In the genomic region with DNA sequence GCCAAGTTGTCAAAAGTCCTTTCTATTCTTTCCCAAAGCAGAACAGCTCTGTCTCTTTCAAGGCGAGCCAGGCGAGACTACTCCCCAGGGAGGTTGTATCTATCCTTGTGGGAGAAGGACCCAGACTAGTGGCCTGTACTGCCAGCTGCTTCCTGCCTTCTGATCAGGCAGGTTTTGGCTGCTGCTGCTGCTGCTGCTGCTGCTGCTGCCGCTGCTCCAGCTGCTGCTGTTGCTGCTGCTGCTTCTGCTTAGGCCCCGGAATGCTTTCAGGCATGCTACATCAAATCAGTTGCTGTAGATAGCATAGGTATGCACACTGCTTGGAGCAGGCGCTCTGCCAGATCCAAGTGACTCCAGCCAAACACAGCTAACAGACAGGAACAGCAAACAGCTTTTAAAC, we compare ENCODE assay signal across 10 mouse cellular contexts.
A peak's percentile ranks its signal among the peaks of the same experiment; 100 is the strongest.
DNase-seq lines count a peak whose midpoint lies in the region; ATAC-seq lines count a peak whose summit lies in the region.
"Had no signal": no experiment of that assay in that cellular context is flagged by ENCODE, and none has a peak within 500 bp of the region (broad histone marks: within the 10 kb centered on the region; RNA-seq: fewer than 3 reads in every experiment).

No protein-coding gene starts in this region.

- no peak for DNase-seq in heart, adult 9 months (ENCODE audit: low spot score in 2 of 2)
- DNase-seq in forebrain, embryonic 11.5 days (ENCODE audit: low spot score): peak; percentile 64
- peak; percentile 16 for DNase-seq in kidney, adult 9 months
- no peak for DNase-seq in thymus, postnatal 0 days (ENCODE audit: low spot score)
- DNase-seq in thymus, postnatal 36 days: no peak

- H3K4me2 ChIP-seq in heart, embryonic 11.5 days: peak overlapping the region; percentile 25
- H3K4me2 ChIP-seq in forebrain, embryonic 11.5 days (ENCODE audit: low read depth, low read length, severe bottlenecking): no peak overlapping the region
- no peak overlapping the region; the same call in 1 of the 2 replicates for H3K4me2 ChIP-seq in neural tube, embryonic 15.5 days
- no peak overlapping the region for H3K4me2 ChIP-seq in intestine, embryonic 15.5 days (replicated peaks)

- 8% methylated on average over 5 of the region's 5 CpGs for WGBS in heart, embryonic 11.5 days (ENCODE audit: insufficient replicate concordance)
- WGBS in forebrain, embryonic 11.5 days: 19% methylated on average over 5 of the region's 5 CpGs
- 13% methylated on average over 5 of the region's 5 CpGs for WGBS in neural tube, embryonic 15.5 days
- 35% methylated on average over 5 of the region's 5 CpGs for WGBS in intestine, embryonic 15.5 days

- no peaks in the 10 kb centered on the region for H3K9me3 ChIP-seq in heart, embryonic 11.5 days (replicated peaks; ENCODE audit: control insufficient read depth, low read length)
- no peaks in the 10 kb centered on the region for H3K9me3 ChIP-seq in forebrain, embryonic 11.5 days (ENCODE audit: control insufficient read depth, low read length)
- no peaks in the 10 kb centered on the region for H3K9me3 ChIP-seq in neural tube, embryonic 15.5 days (replicated peaks)
- no peaks in the 10 kb centered on the region for H3K9me3 ChIP-seq in intestine, embryonic 15.5 days
- H3K9me3 ChIP-seq: embryonic facial prominence, embryonic 15.5 days had no signal

- H3K4me1 ChIP-seq in heart, embryonic 11.5 days (ENCODE audit: control insufficient read depth, insufficient read depth, low read length): peaks cover 14% of the 10 kb centered on the region; the same call in 1 of the 2 replicates
- peaks cover 6% of the 10 kb centered on the region; the same call in 1 of the 2 replicates for H3K4me1 ChIP-seq in forebrain, embryonic 11.5 days (replicated peaks; ENCODE audit: control insufficient read depth, insufficient read depth, low read length)
- H3K4me1 ChIP-seq in neural tube, embryonic 15.5 days: peaks cover 23% of the 10 kb centered on the region
- 0 out of 2 replicates have a peak, but pooled peaks cover 6% of the 10 kb centered on the region for H3K4me1 ChIP-seq in intestine, embryonic 15.5 days (replicated peaks)

- no peaks in the 10 kb centered on the region for H3K27me3 ChIP-seq in heart, embryonic 11.5 days (ENCODE audit: control insufficient read depth, insufficient read depth, low read length)
- H3K27me3 ChIP-seq in forebrain, embryonic 11.5 days (ENCODE audit: control insufficient read depth, insufficient read depth, low read length): no peaks in the 10 kb centered on the region
- no peaks in the 10 kb centered on the region for H3K27me3 ChIP-seq in neural tube, embryonic 15.5 days (replicated peaks)
- no peaks in the 10 kb centered on the region for H3K27me3 ChIP-seq in intestine, embryonic 15.5 days (replicated peaks)
- H3K27me3 ChIP-seq: embryonic facial prominence, embryonic 15.5 days had no signal

- no peaks in the 10 kb centered on the region for H3K36me3 ChIP-seq in heart, embryonic 11.5 days (ENCODE audit: control insufficient read depth, insufficient read depth, low read length)
- no peaks in the 10 kb centered on the region for H3K36me3 ChIP-seq in forebrain, embryonic 11.5 days (ENCODE audit: control insufficient read depth, insufficient read depth, low read length)
- no peaks in the 10 kb centered on the region for H3K36me3 ChIP-seq in neural tube, embryonic 15.5 days
- H3K36me3 ChIP-seq in intestine, embryonic 15.5 days: no peaks in the 10 kb centered on the region
- H3K36me3 ChIP-seq: embryonic facial prominence, embryonic 15.5 days; G1E had no signal

- peak; percentile 71 for ATAC-seq in heart, embryonic 11.5 days (replicated peaks; ENCODE audit: insufficient number of reproducible peaks, low FRiP score, low TSS enrichment)
- no peak for ATAC-seq in forebrain, embryonic 11.5 days (replicated peaks; ENCODE audit: low FRiP score)
- ATAC-seq in neural tube, embryonic 15.5 days (ENCODE audit: low FRiP score): peak; percentile 28; the same call in 1 of the 2 replicates
- no peak for ATAC-seq in intestine, embryonic 15.5 days

- no peak overlapping the region for H3K4me3 ChIP-seq in heart, embryonic 11.5 days (ENCODE audit: low read depth, low read length)
- no peak overlapping the region for H3K4me3 ChIP-seq in forebrain, embryonic 11.5 days (ENCODE audit: low read depth, low read length)
- H3K4me3 ChIP-seq in neural tube, embryonic 15.5 days (replicated peaks): no peak overlapping the region
- no peak overlapping the region for H3K4me3 ChIP-seq in intestine, embryonic 15.5 days (replicated peaks)

- H3K27ac ChIP-seq in heart, embryonic 11.5 days (ENCODE audit: low read depth, low read length): peak overlapping the region; percentile 46; the same call in 1 of the 2 replicates
- H3K27ac ChIP-seq in forebrain, embryonic 11.5 days (ENCODE audit: low read depth, low read length): no peak overlapping the region
- H3K27ac ChIP-seq in neural tube, embryonic 15.5 days (replicated peaks): peak overlapping the region; percentile 60
- H3K27ac ChIP-seq in intestine, embryonic 15.5 days: no peak overlapping the region
- H3K27ac ChIP-seq: embryonic facial prominence, embryonic 15.5 days had no signal

- H3K9ac ChIP-seq in heart, embryonic 11.5 days (ENCODE audit: low read depth, low read length): no peak overlapping the region
- H3K9ac ChIP-seq in forebrain, embryonic 11.5 days (ENCODE audit: low read length): no peak overlapping the region
- H3K9ac ChIP-seq in neural tube, embryonic 15.5 days (replicated peaks): no peak overlapping the region
- H3K9ac ChIP-seq in intestine, embryonic 15.5 days: no peak overlapping the region
- H3K9ac ChIP-seq: embryonic facial prominence, embryonic 15.5 days had no signal

Comparison
In these comparisons a context has a peak if more than half of its experiments do, and no peak if none do; other contexts are left out.
1. ATAC-seq: peak in heart, embryonic 11.5 days (single experiment) and neural tube, embryonic 15.5 days (single experiment); none in forebrain, embryonic 11.5 days (single experiment) and intestine, embryonic 15.5 days (single experiment).
2. H3K27ac ChIP-seq: peak in heart, embryonic 11.5 days (single experiment) and neural tube, embryonic 15.5 days (single experiment); none in forebrain, embryonic 11.5 days (single experiment) and intestine, embryonic 15.5 days (single experiment).
3. DNase-seq: peak in forebrain, embryonic 11.5 days (single experiment) and kidney, adult 9 months (single experiment); none in heart, adult 9 months (0 of 2), thymus, postnatal 0 days (single experiment) and thymus, postnatal 36 days (0 of 2).